Mouse (Mus musculus) intestine, embryonic 15.5 days (tissue): ENCODE measurements at regions not wholly inside any gene's neighbourhood (a gene's known extent, or its start where the extent isn't known, plus 50 kb on each side); places are given as distances from the start of the nearest gene placed in this dataset.

Experiments used
- ATAC-seq: fragments of 200-750 bp; cut with Nextera tagmentation; 2 replicates; pipeline ENCODE4 v1.8.0; 2017; ENCODE audit warnings: moderate TSS enrichment, moderate library complexity
- H3K27ac ChIP-seq: fragments of 300-500 bp; sonication (generic); 2 replicates; pipeline ENCODE4 v1.5.1; 2015; ENCODE audit warnings: mild to moderate bottlenecking, inconsistent platforms
- H3K27me3 ChIP-seq: fragments of 300-500 bp; sonication (generic); replicated peaks from 2 replicates; pipeline ENCODE4 v1.6.1; 2015; ENCODE audit warnings: inconsistent platforms
- H3K36me3 ChIP-seq: fragments of 300-500 bp; sonication (generic); 2 replicates; pipeline ENCODE4 v1.6.1; 2015; ENCODE audit warnings: inconsistent platforms
- H3K4me1 ChIP-seq: fragments of 300-500 bp; sonication (generic); replicated peaks from 2 replicates; pipeline ENCODE4 v1.6.1; 2015; ENCODE audit warnings: inconsistent platforms
- H3K4me2 ChIP-seq: fragments of 300-500 bp; sonication (generic); replicated peaks from 2 replicates; pipeline ENCODE4 v1.6.1; 2015; ENCODE audit warnings: mild to moderate bottlenecking, inconsistent platforms
- H3K4me3 ChIP-seq: fragments of 300-500 bp; sonication (generic); replicated peaks from 2 replicates; pipeline ENCODE4 v1.5.1; 2015; ENCODE audit warnings: inconsistent platforms
- H3K9ac ChIP-seq: fragments of 300-500 bp; sonication (generic); 2 replicates; pipeline ENCODE4 v1.6.1; 2015; ENCODE audit warnings: inconsistent platforms
- H3K9me3 ChIP-seq: fragments of 300-500 bp; sonication (generic); 2 replicates; pipeline ENCODE4 v1.6.1; 2016; ENCODE audit warnings: inconsistent platforms
- WGBS: fragments of 180-500 bp; shearing (Covaris S2); methylation state at CpG from one replicate; pipeline ENCODE4 v1.1.7; 2015; 5-methylcytosine and 5-hydroxymethylcytosine counted together

DNA sequence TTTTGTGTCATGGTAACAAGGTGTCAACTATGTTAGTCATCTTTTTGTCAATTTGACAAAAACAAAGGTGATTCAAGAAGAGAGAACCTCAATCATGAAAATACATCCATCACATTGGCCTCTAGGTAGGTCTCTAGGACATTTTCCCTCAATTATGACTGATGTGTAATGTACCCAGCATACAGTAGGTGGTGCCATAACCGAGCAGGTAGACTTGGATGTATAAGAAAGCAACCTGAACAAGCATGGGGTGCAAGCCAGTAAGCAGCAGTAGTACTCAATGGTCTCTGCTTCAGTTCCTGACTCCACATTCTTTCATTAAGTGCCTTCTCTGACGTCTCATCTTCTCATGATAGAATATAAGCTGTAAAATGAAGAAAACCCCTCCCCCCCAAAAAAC, 463.8 kb downstream of the Tmem161b start:
- ATAC-seq = no peak
- no peak overlapping the region for H3K9ac ChIP-seq

DNA sequence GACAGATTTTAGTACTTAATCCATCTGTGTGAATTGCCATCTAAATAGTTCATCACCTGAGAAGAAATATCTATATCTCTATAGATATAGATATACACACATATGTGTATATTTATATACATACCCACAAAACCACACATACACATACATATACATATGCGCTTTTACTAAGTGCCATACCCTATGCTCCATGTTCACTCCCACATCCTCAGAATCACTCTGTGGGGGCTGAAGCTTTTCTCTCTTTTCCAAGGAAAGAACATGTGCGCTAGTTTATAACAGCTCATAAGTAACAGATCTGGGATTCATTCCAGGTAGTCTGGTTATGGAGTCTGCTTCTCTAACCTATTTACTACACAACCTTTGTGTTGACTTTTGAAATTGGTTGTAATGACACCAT, 471.4 kb downstream of the Tmem161b start:
- WGBS = 88% methylated on average over 2 of the region's 2 CpGs
- H3K4me3 ChIP-seq = no peak overlapping the region
- no peaks in the 10 kb centered on the region for H3K27me3 ChIP-seq
- H3K9me3 ChIP-seq = no peaks in the 10 kb centered on the region
- no peaks in the 10 kb centered on the region for H3K36me3 ChIP-seq
- no peaks in the 10 kb centered on the region for H3K4me1 ChIP-seq
- H3K4me2 ChIP-seq = no peak overlapping the region
- ATAC-seq = no peak
- no peak overlapping the region for H3K9ac ChIP-seq
- no peak overlapping the region for H3K27ac ChIP-seq

More for the DNA sequence above, 463.8 kb downstream of the Tmem161b start:
- H3K4me3 ChIP-seq = no peak overlapping the region
- H3K27ac ChIP-seq = no peak overlapping the region
- H3K4me2 ChIP-seq = no peak overlapping the region
- no peaks in the 10 kb centered on the region for H3K9me3 ChIP-seq
- H3K27me3 ChIP-seq = no peaks in the 10 kb centered on the region
- no peaks in the 10 kb centered on the region for H3K36me3 ChIP-seq
- 49% methylated on average over 2 of the region's 2 CpGs for WGBS
- no peaks in the 10 kb centered on the region for H3K4me1 ChIP-seq

DNA sequence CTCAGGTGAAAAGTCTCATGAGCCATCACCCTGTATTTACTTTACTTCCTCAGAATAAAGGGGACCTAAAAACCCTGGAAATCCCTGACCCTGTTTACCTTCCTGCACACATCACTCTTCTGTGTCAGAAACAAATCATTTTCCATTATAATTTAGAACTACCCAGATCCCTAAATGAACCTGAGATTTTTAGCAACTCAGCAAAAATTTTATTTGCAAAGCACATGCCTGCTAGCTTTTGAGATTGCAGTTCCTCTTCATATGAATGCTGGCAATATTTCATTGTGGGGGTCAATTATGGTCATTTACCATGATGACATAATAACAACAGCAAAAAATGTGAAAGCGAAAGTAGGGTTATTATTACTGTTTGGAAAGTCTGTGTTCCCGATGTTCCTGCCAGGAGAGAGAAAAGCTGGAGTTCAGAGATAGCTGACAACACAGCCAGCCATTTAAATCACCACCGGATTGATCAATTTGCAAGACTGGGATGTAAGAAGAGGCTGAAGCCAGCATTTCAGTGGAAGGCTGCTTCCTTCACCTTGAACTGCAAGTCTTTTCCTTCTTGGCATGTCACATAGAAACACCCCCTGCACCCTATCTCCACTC, 476.5 kb downstream of the Tmem161b start:
- H3K4me1 ChIP-seq = no peaks in the 10 kb centered on the region
- no peak overlapping the region for H3K9ac ChIP-seq
- H3K4me3 ChIP-seq = no peak overlapping the region
- H3K27ac ChIP-seq = no peak overlapping the region
- H3K4me2 ChIP-seq = no peak overlapping the region
- H3K36me3 ChIP-seq = no peaks in the 10 kb centered on the region
- ATAC-seq = no peak
- no peaks in the 10 kb centered on the region for H3K9me3 ChIP-seq
- WGBS = 53% methylated on average over 3 of the region's 3 CpGs
- H3K27me3 ChIP-seq = no peaks in the 10 kb centered on the region

DNA sequence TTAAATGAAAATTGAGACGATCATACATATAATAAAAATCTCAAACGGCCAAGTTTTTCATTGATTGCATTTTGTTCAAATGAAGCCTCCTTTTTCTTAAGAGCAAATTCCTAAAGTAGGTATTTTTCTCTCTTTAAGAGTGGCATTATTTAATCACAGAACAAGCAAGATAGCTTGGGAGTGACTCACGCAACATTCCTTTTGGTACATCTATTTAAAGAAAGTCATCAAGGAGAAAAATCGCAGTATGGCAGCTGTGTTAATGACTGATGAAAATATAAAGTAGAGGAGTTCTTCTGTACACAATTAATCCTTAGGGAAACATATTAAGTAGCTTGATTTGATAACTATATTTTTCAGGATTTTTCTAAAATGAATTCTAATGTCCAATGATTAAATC, 448.0 kb upstream of the Ccnh start:
- Histone ChIP-seq H3K9ac (no peak overlapping the region), H3K9me3 (no peaks in the 10 kb centered on the region), H3K36me3 (no peaks in the 10 kb centered on the region), H3K27me3 (no peaks in the 10 kb centered on the region), H3K4me3 (no peak overlapping the region), H3K27ac (no peak overlapping the region), H3K4me2 (no peak overlapping the region), H3K4me1 (no peaks in the 10 kb centered on the region)
- WGBS = 83% methylated on average over 4 of the region's 4 CpGs
- ATAC-seq = no peak

DNA sequence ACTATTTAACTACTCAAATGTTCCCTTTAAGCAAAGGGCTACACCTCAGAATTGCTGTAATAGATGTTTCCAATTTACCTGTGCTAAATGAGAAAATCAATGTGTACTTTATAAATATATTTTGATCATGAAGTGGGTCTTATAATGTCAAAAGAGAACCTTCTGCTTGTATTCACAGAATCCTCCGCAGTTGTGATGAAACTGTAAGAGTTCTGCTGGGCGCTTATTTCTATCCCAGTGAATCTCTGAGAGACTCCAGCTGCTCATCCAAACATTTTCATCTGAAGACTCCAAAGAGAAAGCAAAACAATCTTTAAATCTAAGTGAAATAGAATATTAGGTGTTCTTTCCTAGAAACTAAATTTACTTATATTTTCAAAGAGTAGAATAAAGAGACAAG, 440.9 kb upstream of the Ccnh start:
- H3K36me3 ChIP-seq = no peaks in the 10 kb centered on the region
- H3K27ac ChIP-seq = no peak overlapping the region
- H3K4me2 ChIP-seq = no peak overlapping the region
- no peaks in the 10 kb centered on the region for H3K27me3 ChIP-seq
- H3K4me1 ChIP-seq = no peaks in the 10 kb centered on the region
- 88% methylated on average over 2 of the region's 2 CpGs for WGBS
- H3K4me3 ChIP-seq = no peak overlapping the region
- no peak overlapping the region for H3K9ac ChIP-seq
- no peaks in the 10 kb centered on the region for H3K9me3 ChIP-seq
- ATAC-seq = no peak

DNA sequence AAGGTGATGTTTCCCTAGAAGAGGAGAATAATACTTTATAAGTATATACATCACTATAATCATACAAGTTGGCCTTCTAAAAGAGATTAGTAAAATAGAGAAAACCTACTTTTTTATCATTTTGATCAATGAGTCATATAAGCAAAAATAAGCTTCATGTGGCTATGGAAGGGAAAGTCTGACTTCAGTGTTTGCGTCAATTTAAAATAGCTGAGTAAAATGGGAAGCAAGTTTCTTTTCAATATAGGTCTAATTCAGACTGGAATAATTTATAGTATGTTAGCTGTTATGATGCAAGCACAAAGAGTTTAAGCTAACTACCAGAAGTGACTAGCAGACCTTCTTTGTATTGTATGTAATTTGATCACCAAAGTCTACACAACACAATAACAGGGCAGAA, 440.0 kb upstream of the Ccnh start:
- H3K9me3 ChIP-seq = no peaks in the 10 kb centered on the region
- ATAC-seq = no peak
- no peak overlapping the region for H3K4me2 ChIP-seq
- H3K4me1 ChIP-seq = no peaks in the 10 kb centered on the region
- no peak overlapping the region for H3K9ac ChIP-seq
- no peak overlapping the region for H3K4me3 ChIP-seq
- H3K27me3 ChIP-seq = no peaks in the 10 kb centered on the region
- 93% methylated on average over 1 of the region's 1 CpGs for WGBS
- no peak overlapping the region for H3K27ac ChIP-seq
- no peaks in the 10 kb centered on the region for H3K36me3 ChIP-seq

DNA sequence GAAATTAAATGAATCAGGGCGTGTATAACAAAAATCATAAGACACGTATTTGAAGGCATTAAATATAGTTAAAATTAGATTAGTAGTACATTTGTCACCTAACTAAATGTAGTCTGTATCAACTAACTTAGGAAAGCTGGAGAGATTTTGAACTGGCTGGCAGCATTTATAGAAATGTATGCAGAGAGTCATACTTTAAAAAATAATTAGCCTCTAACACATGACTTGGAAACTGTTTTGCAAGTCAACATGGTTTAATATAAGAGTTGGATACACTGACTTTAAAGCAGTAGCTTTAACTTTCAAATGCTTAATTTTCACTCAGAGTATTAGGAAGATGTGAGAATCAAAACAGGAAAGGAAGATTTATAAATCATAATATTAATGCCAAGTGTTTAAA, 439.1 kb upstream of the Ccnh start:
- Histone ChIP-seq H3K27ac (no peak overlapping the region), H3K4me2 (no peak overlapping the region), H3K4me3 (no peak overlapping the region), H3K27me3 (no peaks in the 10 kb centered on the region), H3K36me3 (no peaks in the 10 kb centered on the region), H3K4me1 (no peaks in the 10 kb centered on the region), H3K9ac (no peak overlapping the region), H3K9me3 (no peaks in the 10 kb centered on the region)
- whole genome bisulfite sequencing = 86% methylated on average over 2 of the region's 2 CpGs
- no peak for ATAC-seq

DNA sequence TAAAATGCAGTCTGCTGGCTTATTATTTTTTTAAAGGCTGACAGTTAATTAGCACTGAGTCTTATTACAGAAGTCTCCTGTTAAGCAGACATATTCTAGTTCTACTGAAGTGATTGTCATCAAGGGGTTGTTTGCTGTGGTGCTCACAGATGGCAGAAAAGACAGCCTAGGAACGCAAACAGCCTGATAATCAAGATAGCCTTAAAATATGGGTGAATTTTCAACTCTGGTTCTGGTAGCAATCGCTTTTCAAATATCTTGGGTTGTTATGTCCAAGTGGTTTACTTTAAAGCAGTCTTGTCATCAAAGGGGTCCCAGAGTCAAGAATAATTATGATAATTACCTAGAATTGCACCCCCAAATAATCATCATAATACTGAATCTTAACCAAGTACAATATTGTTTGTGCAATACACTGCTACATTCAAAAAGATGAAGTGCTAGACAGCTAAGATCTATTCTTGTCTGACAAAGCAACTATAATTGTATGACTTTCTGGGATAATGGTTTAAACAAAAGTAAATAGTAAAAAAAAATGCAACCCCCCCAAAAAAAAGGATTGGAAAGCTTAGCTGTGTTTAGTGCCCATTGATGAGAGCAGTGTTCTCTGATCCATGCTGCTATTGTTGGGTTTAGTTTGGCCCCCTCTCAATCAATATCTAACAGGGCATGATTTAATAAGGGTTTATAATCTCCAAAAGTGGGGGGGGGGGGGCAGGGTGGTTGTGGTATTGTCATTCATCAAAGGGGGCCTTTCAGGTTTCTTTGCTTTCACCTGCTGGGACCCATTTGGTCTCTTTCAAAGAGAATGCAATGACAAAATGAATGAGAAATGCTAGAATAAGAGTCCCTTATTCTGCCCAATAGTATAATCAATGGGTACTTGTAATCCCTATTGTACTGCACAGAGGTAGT, 437.4 kb upstream of the Ccnh start:
- H3K9ac ChIP-seq = no peak overlapping the region
- no peaks in the 10 kb centered on the region for H3K27me3 ChIP-seq
- no peak overlapping the region for H3K4me2 ChIP-seq
- no peak for ATAC-seq
- H3K27ac ChIP-seq = no peak overlapping the region
- H3K4me3 ChIP-seq = no peak overlapping the region
- 67% methylated on average over 2 of the region's 2 CpGs for WGBS
- no peaks in the 10 kb centered on the region for H3K36me3 ChIP-seq
- H3K9me3 ChIP-seq = no peaks in the 10 kb centered on the region
- H3K4me1 ChIP-seq = no peaks in the 10 kb centered on the region

DNA sequence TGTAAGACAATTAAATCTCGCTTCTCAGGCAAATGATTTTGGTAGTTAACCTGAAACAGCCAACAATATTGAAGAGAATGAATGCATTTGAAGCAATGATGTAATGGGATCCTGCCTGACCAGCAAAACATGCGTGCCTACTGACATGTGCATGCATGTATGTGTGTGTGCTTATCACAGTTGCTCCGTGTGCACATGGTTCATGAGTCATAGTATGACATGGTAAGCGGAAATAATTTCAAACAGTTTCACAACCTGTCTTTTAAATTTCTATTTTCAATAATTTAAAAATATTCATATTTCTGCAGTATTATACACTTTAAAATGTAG, 436.8 kb upstream of the Ccnh start:
- Histone ChIP-seq H3K9me3 (no peaks in the 10 kb centered on the region), H3K4me1 (no peaks in the 10 kb centered on the region), H3K36me3 (no peaks in the 10 kb centered on the region), H3K4me2 (no peak overlapping the region), H3K4me3 (no peak overlapping the region), H3K9ac (no peak overlapping the region), H3K27ac (no peak overlapping the region), H3K27me3 (no peaks in the 10 kb centered on the region)
- WGBS = 79% methylated on average over 4 of the region's 4 CpGs
- ATAC-seq = no peak

DNA sequence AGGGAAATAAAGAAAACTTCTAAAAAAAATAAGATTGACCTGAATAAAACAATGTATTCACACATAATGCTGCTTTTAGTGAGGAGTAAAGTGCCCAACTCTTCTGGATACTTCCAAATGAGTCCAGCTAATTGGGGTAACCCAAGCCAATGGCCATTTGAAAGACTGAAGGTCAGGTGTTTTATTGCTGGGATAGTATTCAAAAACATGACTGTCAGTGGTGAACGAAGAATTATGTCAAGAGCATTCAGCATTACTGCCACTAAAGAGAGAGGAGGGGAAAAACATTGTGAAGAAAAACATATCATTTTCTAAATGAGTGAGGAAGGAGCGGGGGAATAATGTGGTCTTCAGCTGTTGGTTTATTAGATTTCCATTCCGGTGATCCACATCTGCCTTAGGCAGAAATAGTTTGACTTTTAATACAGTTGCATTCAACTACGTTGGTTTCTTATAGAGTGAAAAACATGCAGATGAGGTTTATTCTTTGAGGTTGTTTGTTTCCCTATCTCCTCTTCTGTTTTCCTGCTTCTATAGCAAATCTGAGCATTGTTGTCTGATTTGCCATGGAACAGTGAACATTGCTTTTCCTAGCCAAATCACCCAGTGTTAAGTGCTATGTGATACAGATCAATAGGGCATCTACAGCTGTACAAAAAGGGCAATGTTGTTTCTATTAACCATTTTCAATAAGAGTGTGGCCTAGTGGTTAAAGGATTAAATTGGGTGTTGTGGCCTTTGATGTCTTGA, 435.3 kb upstream of the Ccnh start:
- no peak overlapping the region for H3K4me2 ChIP-seq
- H3K4me1 ChIP-seq = no peaks in the 10 kb centered on the region
- H3K36me3 ChIP-seq = no peaks in the 10 kb centered on the region
- no peak overlapping the region for H3K4me3 ChIP-seq
- no peak overlapping the region for H3K27ac ChIP-seq
- H3K9ac ChIP-seq = no peak overlapping the region
- H3K27me3 ChIP-seq = no peaks in the 10 kb centered on the region
- no peak for ATAC-seq
- WGBS = 77% methylated on average over 4 of the region's 4 CpGs
- no peaks in the 10 kb centered on the region for H3K9me3 ChIP-seq

DNA sequence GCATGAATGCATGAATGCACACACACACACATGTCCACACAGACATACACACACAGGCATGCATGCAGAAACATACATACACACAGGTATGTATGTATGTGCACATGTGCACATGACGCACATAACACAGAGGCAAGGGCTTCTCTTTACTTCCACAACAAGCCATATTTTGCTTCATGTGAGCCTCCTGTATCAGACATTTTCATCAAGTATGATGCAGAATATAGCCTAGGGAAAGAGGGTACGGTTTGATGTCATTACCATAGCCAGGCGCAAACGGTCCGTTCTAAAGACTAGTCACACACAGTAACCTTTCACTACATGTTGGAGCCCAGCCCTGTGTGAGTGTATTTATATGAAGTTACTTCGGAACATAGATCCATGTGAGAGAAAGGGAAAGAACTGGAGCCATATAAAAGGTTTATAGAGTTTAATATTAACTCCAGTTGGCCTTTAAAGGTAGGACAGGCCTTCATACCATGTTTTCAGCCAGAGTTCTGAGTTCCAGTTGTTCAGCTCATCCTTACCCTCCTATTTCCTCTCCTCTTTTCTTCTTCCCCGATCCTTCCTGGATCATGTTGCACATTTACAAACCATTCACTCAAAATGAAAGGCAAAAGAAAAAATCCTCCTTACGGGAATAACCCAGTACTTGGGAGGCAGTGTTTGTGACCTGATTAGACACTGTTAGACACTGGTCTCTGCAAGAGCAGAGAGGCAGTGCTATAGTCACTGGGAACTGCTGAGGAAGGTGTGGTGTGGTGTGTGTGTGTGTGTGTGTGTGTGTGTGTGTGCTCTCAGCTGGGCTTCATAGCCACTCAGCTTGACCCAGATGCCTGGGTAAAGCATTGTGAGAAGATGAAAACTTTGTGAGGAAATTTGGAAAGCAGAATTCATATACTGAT, 434.1 kb upstream of the Ccnh start:
- Histone ChIP-seq H3K36me3 (no peaks in the 10 kb centered on the region), H3K4me3 (no peak overlapping the region), H3K4me2 (no peak overlapping the region), H3K27ac (no peak overlapping the region), H3K9ac (no peak overlapping the region), H3K27me3 (no peaks in the 10 kb centered on the region), H3K4me1 (no peaks in the 10 kb centered on the region), H3K9me3 (no peaks in the 10 kb centered on the region)
- ATAC-seq = no peak
- 86% methylated on average over 8 of the region's 8 CpGs for WGBS

DNA sequence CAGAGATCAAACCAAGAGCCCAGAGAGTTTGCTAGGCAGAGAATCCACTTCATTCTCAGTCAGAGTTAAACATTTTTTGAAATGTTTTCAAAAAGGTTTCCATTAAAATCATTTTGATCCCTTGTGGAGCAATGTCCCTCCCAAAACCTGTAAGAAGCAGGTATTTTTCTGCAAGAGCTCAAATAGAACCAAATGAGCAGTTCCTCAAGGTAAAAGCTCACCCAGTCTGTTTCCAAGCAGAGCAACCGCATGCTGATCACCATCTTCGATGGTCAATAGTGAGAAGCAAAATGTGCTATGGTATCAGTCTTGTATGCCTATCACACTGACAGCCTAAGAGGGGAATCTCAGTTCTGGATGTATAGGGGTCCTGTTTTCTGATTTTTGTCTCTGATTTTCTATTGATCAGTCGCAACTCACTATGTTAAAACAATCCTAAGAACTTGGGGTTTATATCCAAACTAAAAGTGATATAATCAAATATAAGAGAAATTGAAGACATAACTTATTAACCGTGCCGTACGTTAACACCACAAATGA, 432.3 kb upstream of the Ccnh start:
- WGBS = 87% methylated on average over 6 of the region's 6 CpGs
- no peaks in the 10 kb centered on the region for H3K9me3 ChIP-seq
- no peak overlapping the region for H3K27ac ChIP-seq
- no peak overlapping the region for H3K4me2 ChIP-seq
- no peaks in the 10 kb centered on the region for H3K4me1 ChIP-seq
- no peak overlapping the region for H3K4me3 ChIP-seq
- no peak for ATAC-seq
- H3K27me3 ChIP-seq = no peaks in the 10 kb centered on the region
- no peaks in the 10 kb centered on the region for H3K36me3 ChIP-seq
- H3K9ac ChIP-seq = no peak overlapping the region
